Mouse (Mus musculus): ENCODE data around the gene Slc7a1.

DNA sequence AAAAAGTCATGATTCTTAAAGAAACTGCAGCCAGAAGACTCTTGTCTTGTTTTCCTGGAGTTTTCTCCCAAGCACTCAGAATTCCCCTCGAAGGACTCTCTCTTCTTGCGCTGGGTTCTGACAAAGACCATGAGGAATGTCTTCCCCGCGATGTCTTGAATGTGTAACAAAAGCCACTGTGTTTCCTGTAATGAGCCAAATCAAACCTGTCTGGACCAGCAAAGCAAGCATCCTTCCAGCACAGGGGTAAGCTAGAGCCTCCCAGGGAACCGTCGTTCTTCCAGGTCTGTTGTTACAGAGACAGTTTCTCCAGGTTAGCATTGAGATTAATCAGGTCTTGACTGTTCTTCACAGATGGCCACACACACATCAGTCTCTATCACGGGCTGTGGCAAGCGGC is 121.5 kb downstream of the Slc7a1 start:
- TF ChIP-seq POLR2A (IDR thresholded peaks at IDR 0.05; ENCODE audit: control insufficient read depth, extremely low read depth, insufficient read depth, low read length, poor library complexity) = no peak
- no peak for TF ChIP-seq CTCF (IDR thresholded peaks at IDR 0.05; ENCODE audit: borderline replicate concordance, control insufficient read depth, extremely low read depth, insufficient read depth, low read length, poor library complexity)
